Mouse (Mus musculus): ENCODE results near the gene Shmt1. TPM values are rescaled to one million over a fixed set of nuclear protein-coding genes. Genes with fewer than 3 reads are reported as not detected.

The Shmt1 gene
- total RNA-seq, 2 experiments from 2014 or later: 8.1 to 11.1 TPM

DNA sequence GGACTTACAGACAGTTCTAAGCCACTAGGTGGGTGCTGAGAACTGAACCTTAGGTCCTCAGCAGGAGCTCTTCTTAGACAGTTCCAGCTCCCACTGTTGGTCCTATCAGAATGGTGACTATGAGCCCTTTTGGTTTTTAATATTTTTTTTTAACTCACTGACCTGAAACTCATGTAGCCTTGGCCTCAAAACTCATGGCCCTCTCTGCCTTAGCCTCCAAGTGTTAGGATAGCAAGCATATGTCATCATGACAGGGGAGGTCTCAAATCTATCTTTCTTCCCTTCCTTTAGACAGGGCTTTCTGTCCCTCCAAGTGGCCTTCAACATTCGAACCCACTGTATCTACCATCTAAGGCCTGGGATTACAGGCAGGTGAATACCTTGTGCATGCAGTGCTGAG, 10.6 kb downstream of the Shmt1 start:
- intact Hi-C loops (cut with DNase I): no loop called here
- no peak for DNase-seq

DNA sequence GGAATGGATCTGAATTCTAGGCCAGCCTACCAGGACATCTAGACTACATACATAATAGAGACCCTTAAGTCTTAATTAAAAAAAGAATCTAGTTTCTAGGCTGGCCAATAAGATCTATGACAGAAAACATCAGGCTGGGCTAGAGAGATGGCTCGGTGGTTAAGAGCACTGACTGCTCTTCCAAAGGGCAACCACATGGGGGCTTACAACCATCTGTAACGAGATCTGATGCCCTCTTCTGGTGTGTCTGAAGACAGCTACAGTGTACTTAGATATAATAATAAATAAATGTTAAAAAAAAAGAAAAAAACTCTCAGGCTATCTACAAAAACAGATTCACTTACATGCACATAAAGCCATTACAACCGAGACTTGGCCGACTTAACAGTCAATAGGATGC, 11.5 kb downstream of the Shmt1 start:
- intact Hi-C loops (cut with DNase I): no loop called here
- DNase-seq: no peak

DNA sequence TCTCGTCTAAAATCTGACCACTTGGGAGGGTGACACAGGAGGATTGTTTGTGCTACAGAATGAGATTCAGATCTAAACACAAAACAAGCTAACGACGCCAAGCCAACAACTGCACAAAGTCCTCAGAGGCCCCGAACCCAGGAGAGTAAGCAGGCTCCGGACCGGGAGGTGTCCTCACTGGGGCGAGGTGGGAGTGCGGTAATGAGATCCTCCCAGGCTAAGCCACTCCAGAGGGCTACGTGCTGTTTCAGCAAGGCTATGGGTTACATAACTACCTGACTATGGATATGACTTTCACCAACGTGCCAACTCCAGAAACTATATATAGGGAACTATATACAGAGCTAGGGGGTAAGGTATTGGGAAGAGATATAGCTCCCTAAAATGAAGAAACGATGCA, 15.2 kb downstream of the Shmt1 start:
- intact Hi-C loops (cut with DNase I): no loop called here
- DNase-seq: no peak

DNA sequence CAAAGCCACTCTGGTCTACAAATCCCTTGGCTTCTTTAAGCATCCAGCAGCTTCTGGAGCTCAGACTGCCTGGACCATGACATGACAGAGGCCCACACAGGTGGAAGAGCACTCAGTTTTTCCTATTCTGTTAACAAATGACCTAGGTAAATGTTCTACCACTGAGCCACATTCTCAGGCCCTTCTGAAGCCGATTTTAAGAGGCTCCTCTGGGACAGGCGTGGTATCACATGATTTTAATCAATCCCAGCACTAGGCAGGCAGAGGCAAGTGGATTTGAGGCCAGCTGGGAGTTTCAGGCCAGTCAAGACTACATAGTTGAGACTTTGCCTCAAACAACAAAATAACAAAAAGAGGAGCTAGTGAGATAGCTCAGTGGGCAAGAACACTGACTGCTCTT, 21.0 kb downstream of the Shmt1 start:
- intact Hi-C loops (cut with DNase I): no loop called here
- no peak for DNase-seq

DNA sequence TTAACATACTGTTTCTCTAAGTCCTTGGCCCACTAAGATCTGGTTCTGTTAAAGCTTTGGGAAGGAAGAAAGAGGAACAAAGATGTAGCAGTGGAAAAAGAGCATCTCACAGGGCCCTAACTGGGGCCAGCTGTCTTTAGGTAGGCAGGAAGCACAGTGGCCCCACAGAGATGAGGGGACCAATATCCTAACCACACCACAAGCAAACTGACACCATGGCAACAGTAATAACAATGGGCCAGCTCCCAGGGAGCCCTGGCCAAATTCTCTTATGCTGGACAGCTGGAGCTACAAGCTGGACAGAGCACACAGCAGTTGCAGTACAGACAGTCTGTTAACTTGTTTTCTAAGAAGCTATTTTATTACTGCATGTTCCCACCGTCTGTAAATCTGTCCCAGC, 23.9 kb downstream of the Shmt1 start:
- intact Hi-C loops (cut with DNase I): no loop called here
- DNase-seq: peak; percentile 46 to 57

DNA sequence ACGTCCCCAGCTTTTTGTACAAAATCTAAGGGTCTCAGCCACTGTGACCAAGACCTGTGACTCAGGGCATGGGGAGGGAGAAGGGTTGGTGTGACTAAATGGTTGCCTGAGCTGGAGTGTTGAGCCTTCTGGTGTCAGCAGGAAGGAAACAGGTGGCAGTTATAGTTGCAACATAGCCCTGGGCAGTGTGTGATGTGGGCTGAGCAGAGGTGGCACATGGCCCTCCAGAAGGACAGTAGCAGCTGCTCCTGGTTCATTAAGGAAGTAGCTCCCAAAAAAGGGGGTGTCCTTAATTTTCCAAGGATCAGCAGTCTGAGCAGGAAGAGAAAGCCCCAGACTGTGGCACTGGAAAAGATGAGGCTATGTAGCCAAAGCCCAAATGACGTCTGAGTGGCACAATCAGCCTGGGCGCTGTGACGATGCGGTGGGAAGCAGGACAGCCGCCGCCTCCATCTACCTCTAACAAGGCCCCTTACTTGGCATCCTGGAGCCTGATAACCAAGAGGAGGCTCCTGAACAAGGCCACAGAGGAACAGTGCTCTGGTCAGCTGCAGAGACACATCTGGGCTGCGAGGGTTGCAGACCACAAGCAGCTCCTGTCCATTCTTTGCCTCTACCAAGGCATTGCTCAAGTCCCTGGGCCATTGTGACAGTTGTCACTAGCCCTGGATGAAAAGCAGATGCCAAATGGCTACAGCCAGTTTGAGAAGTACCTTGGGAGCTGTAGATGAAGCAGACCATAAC, 27.2 kb downstream of the Shmt1 start:
- intact Hi-C loops (cut with DNase I): no loop called here
- no peak for DNase-seq

DNA sequence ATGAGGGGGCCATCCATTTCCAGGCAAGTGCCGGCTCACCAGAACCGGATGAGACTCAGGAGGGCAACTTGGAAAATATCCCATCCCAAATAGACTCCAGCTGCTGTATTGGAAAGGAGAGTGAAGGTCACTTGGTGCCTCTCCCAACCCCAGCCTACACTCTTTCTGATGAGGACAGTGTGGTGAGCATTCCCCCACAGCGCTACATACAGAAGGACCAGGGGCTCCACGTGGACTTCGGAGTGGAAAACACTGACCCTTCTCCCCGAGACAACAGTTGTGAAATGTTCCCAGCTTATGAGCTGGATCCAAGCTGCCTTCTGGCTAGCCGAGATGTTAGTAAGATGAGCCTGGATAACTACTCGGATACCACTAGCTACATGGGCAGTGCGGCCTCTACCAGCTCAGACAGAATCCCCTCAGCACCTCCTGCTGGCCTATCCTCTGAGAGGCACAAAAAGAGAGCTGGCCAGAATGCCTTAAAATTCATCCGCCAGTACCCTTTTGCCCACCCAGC, 31.8 kb downstream of the Shmt1 start:
- intact Hi-C loops (cut with DNase I): loop anchor here (2.0 to 5.0 kb wide), 2 partner anchors 51 to 82 kb away; partner anchors contain the start of genes Llgl1 and Mief2
- no peak for DNase-seq

DNA sequence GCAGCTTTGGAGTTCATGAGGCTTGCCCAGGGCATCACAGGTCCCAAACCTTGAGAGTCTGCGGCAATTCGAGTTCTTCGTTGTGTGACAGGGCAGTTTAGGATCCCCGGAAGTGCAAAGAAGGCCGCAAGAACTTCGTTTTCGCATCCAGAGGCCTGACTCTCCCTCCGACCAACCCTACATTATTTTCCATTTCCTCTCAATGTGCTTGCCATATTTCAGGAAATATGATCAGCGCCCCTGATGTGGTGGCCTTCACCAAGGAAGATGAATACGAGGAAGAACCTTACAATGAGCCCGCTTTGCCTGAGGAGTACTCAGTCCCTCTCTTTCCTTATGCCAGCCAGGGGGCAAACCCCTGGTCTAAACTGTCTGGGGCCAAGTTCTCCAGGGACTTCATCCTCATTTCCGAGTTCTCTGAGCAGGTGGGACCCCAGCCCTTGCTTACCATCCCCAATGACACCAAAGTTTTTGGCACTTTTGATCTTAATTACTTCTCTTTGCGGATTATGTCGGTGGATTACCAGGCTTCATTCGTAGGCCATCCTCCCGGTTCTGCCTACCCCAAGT, 33.6 kb downstream of the Shmt1 start:
- DNase-seq: no peak
- intact Hi-C loops (cut with DNase I): loop anchor here (2.0 to 5.0 kb wide), 2 partner anchors 49 to 81 kb away; partner anchors contain the start of genes Llgl1 and Mief2

DNA sequence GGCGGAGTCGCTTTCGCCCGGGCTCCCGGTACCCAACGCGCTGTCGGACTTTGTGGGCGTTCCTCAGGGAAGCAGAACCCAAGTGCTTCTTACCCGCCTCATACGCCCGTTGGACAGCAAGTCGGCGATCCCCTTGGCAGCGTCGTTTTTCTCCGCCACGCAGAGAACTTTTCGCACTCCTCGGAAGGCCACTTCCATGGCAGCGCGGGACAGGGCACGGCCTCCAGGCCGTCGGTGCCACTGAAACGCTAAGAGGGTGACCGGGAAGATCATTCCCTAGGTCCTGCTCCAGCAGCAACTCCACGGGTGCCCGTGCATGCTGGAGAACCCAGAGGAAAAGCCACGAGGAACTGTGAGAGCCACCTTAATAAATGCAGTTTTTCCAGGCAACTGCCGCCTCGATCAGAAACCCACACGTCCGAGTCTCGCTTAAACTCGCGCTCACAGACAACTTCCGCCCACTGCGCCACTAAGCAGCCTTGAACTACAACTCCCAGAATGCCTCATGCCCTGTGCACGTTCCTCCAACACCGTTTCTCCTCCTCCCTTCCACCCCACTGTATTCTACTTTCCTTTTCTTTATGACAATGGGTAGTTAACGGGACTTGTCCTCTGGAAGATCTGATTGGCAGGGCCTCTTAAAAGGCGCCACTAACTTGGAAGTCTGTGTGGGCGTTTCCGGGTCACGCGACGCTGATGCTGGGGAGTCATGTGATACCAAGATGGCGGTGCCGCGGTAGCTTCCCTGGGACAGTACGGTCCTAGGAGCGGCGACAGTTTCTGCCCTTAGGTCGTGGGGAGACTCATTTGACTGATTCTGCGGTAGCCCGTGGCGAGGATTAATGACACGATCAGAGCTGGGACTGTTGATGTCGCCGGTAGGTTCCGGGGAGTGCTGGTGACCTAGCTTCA, 34.4 kb downstream of the Shmt1 start, which contains the start of the genes Top3a and Smcr8:
Top3a (minus strand) TSS at position 537 of the 912 bp plus-strand sequence.
Smcr8 (plus strand) TSS at position 696 of the 912 bp plus-strand sequence.
- DNase-seq: peak; percentile 76 to 83
- intact Hi-C loops (cut with DNase I): loop anchor here (5.0 kb wide), 1 partner anchor 80 kb away; the partner anchor contains the start of gene Llgl1

DNA sequence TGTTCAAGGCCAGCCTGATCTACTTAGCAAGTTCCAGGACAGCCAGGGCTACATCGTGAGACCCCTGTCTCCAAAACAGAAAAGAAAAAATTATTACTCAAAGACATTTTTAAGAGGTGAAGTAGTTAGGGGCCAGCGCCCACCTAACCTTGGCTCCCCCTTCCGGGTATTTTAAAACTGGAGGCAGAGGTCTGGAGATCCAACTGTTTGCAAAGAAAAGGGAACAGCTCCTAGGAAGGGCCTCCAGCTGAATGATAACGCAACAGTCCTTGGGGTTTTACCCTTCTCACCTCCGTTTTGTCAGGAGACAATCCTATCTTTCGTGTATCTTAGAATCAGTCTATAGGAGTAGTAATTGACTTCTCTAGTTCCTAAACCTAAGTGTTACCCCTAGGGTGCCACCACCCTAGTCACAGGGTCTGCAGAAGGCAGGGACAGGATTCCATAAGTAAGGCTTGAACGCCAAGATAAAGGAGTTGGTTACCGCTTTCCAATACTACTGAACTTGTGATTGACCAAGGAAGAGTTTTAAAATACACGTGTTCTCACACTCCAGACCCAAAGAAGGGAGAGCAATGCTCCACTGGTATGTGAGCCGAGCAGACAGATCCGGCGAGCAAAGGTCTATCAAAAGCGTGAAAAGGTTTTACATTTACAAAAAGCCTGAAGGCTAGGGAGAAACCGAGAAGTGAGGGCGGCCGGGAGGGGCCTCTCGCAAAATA, 35.2 kb downstream of the Shmt1 start:
- DNase-seq: no peak
- intact Hi-C loops (cut with DNase I): loop anchor here (5.0 kb wide), 1 partner anchor 79 kb away; the partner anchor contains the start of gene Llgl1

DNA sequence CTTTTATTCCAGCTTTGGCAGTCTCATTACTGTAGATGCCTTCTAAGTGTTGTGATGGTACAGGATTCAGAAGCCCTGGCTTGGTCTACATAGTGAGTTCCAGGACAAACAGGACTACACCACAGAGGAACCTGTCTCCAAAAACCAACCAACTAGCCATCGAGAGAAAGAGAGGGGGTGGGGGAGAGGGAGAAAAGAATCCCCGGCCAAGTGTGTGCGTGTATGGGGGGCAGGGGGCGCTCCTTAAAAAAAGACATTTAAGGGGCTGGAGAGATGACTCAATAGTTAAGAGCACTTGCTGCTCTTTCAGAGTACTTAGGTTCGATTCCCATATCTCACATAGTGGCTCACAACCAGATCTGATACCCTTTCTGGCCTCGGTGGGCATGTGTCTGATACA, 35.9 kb downstream of the Shmt1 start:
- intact Hi-C loops (cut with DNase I): loop anchor here (5.0 kb wide), 1 partner anchor 78 kb away; the partner anchor contains the start of gene Llgl1
- no peak for DNase-seq

DNA sequence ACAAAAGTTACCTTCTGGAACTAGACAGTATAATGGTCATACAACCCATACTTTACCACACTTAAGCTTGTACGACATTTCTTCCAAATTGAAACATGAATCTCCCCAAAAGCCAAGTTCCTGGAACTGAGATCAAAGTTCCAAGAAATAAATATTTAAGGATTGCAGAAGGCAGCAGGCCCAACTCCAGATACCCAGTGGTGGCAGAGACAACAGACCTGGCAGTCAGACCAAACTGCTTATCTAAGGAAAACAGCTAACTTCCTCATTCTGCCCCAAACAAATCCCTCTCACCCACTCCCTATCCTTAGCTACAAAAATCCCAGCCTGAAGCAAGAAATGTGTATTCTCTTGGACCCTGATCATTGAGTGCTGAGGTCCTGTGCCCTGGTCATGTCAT, 36.7 kb downstream of the Shmt1 start:
- DNase-seq: no peak
- intact Hi-C loops (cut with DNase I): loop anchor here (5.0 kb wide), 1 partner anchor 78 kb away; the partner anchor contains the start of gene Llgl1

DNA sequence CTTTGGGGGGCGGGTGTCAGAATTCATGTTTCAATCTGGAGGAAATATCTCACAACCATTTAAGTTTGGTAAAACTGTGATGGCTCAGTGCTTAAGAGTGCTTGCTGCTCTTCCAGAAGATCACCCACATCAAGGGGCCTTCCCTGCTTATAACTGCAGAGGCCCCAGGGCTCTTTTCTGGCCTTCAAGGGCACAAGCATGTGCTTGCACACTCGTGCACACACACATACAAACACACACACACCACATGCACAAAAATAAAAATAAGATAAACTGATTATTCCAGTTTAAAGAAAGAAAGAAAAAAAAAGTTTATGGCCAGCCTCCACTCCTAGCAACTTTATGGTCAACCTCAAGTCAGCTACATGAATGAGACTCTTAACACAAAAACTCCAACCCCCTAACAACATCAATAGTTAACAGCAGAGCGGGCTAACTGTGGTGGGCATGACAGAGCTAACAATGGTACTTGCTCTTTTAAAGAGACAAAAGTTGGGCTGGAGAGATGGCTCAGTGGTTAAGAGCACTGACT, 37.3 kb downstream of the Shmt1 start:
- intact Hi-C loops (cut with DNase I): no loop called here

DNA sequence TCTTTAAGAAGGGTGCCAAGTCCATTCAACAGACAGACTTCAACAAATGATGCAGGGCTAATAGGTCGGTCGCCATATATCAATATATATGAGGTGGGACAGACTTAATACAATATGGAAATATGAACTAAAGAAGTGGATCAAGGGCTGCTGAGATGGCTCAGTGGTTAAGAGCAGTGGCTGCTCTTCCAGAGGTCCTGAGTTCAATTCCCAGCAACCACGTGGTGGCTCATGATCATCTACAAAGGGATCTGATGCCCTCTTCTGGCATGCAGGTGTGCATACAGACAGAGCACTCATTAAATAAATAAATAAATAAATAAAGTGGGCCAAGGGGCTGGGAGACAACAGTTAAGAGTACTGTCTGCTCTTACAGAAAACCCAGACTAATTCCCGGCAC, 39.4 kb downstream of the Shmt1 start:
- intact Hi-C loops (cut with DNase I): no loop called here
- DNase-seq: no peak

More for the DNA sequence above, 37.3 kb downstream of the Shmt1 start:
- DNase-seq: no peak

DNA sequence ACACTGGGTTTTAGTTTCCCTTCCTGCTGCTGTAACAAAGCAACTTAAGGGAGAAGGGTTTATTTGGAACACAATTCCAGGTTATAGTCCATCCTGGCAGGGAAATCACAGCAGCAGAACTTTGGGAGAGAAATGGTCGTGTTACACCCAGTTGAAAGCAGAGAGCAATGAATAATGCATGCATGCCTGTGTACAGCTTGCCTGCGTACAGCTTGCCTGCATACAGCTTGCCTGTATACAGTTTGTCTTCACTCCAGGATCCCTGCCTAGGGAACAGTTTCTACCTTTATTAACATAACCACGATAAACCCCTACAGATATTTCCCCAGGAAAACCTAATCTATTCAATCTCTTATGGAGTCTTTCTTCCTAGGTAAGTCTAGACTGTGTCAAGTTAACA, 40.7 kb downstream of the Shmt1 start:
- no peak for DNase-seq
- intact Hi-C loops (cut with DNase I): no loop called here

DNA sequence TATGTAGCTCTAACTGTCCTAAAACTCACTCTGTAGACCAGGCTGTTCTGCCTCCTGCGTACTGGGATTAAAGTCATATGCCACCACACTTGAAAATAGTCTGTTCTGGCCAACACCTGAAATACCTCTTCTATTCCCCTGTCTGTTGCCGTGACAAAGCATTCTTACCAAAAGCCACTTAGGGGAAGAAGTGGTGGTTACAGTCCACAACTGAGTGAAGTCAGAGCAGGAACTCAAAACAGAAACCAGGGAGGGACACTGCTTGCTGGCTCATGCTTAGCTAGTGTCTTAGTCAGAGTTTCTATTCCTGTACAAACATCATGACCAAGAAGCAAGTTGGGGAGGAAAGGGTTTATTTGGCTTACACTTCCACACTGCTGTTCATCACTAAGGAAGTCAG, 42.2 kb downstream of the Shmt1 start:
- no peak for DNase-seq
- intact Hi-C loops (cut with DNase I): no loop called here

DNA sequence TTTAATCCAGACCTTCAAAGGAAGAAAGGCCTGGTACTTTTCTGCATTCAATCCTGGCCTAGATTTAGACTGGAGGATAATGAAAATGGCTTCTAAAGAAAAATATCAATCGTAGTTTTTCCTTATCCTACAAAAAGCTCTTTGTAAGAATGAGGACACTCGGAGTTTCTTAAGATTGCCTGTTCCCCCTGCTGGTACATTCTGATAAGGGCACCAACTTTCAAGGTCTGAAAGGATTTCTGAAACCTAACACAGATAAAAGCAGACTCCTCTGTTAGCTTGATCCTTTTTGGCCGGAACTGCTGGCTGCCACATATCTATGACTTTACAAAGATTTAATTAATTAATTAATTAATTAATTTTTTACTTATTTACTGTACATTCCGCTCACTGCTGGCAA, 44.5 kb downstream of the Shmt1 start:
- intact Hi-C loops (cut with DNase I): no loop called here
- no peak for DNase-seq

DNA sequence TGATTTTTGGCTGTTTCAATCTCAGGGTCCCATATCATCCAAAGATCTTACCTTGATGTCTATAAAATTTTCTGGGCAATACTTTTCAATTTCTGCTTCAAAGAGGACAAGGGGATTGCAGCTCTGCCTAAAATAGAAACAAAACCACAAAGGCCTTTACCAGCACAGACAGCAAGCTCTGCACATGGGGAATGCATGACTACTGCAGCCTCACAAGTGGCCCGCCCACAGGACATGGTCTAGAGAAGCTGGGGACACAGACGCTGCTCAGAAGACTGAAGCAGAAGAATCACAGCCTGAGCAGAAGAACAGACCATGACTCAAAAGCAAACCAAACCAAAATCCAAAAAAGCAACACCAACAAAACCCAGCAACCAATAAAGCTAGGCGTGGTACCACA, 49.8 kb downstream of the Shmt1 start:
- no peak for DNase-seq

DNA sequence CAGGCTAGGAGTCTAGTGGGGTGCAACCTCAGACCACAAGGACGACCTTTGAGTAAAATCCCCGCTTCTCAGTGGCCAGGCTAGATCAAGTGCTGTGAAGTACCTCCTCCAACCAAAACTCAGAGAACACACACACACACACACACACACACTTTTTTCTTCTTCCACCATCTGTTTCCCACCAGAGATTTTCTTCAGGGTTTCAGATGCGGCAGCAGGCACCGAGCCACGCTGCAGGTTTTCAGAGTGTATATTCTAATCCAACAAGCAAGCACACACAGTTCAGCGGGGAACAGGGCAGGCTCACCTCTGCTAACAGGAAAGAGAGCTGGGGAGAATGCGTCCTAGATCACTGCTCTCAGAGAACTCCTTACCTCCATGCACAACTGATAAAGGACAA, 55.9 kb downstream of the Shmt1 start:
- no peak for DNase-seq
- intact Hi-C loops (cut with DNase I): no loop called here

More for the DNA sequence above, 49.8 kb downstream of the Shmt1 start:
- intact Hi-C loops (cut with DNase I): no loop called here

DNA sequence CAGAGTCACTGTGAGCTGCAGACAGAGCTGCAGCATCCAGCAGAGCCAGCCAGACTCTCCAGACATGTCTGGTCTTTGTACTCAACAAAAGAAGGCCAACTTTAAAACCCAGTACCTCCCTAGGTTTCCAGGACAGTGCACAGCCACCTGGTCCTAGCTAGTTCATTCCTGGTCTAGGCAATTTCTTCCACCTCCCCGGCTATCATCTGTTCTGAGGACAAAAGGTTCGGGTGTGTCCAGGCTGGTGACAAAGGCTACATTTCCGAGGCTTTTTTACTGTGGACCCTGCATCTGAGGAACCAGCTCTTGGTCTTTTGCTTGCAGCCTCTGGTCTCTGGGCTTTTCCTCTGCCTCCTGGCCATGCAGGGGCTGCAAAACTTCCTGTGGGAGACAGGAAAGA, 71.2 kb downstream of the Shmt1 start:
- no peak for DNase-seq
- intact Hi-C loops (cut with DNase I): no loop called here
